Mouse (Mus musculus) urinary bladder, postnatal 4 days (tissue): ENCODE data around the gene Marveld3.

ENCODE experiments used
- DNase-seq, 2 experiments: peaks; one replicate each; pipeline ENCODE4 v3.0.0; 2021 to 2022; ENCODE audit warnings: low spot score in 2 of 2

Marveld3 gene

GRCm38 (mm10) chr8:109903909-109904469 is 58.0 kb downstream of the Marveld3 start:
- DNase-seq, result no peak

- DNase-seq, result no peak
Observed at GRCm38 (mm10) chr8:109902379-109902778, 59.6 kb downstream of the Marveld3 start.
